Mouse (Mus musculus) erythroid progenitor cell, adult 5-6 weeks (primary cell): ENCODE results near the gene Hist1h2ak. TPM values are rescaled to one million over a fixed set of nuclear protein-coding genes. Genes with fewer than 3 reads are reported as not detected.
A peak's percentile ranks its signal among the peaks of the same experiment; 100 is the strongest.

Source experiments
- ATAC-seq: replicated peaks from 2 replicates; pipeline ENCODE4 v1.8.0; 2016; ENCODE audit warnings: moderate number of reproducible peaks, mild to moderate bottlenecking, moderate TSS enrichment, inconsistent platforms; ENCODE audit not compliant: poor library complexity, low FRiP score, severe bottlenecking
- total RNA-seq, 2 experiments: library from RNA; stranded (forward) in 1 of 2; stranded (reverse) in 1 of 2; fragments of 150-400 nt in 1 of 2; fragments of 186-747, 209-891 nt in 1 of 2; gene quantifications; 2 replicates each; pipeline versions ENCODE4 v1.2.3 to v1.2.4; 2015 to 2017; ENCODE audit warnings: low replicate concordance in 2 of 2

Hist1h2ak gene
- total RNA-seq, 2 experiments from 2014 or later, result 792 to 4,887 TPM

DNA sequence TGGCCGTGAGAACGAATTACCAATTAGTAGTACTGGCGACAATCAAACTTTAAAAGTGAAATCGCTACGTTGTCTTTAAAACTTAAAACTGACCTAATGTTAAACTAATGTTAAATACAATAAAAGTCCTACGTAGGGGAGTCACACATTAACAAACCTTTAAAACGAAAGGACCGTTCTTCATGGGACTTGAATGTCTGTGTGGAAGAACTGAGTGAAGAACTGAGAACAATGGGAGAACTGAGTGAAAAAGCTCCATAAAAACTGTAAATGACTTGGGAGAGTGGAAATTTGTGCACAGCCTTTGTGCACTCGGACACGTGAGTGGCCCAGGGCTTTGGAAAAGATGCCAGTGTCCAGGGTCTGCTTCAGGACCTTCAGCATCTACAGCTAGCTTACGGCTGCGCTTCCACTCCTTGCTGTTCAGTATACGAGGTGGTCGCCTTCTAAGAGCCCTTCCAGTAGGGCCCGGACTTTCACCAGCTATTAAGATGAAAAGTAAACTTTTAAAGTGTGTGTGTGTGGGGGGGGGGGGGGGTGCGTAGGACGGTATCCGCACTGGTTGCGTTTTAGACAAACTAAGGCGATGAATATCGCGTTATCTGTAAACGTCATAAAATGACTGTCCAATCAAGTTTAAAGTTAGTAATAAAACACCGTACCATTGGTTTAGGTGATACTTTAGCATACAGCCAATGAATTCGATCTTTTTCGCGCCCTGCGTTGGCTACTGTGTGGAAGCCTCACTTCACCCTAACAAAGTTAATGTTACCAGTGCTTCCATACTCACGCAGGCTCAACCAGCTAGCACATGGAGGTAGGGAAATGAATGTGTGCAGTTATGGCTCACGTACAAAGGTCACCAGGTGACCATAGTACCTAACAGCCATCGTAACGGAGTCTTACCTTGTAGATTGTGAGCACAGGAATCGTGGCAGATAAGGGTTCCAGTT lies 25.5 kb upstream of the Hist1h2ak start:
- peak; percentile 53 for ATAC-seq

DNA sequence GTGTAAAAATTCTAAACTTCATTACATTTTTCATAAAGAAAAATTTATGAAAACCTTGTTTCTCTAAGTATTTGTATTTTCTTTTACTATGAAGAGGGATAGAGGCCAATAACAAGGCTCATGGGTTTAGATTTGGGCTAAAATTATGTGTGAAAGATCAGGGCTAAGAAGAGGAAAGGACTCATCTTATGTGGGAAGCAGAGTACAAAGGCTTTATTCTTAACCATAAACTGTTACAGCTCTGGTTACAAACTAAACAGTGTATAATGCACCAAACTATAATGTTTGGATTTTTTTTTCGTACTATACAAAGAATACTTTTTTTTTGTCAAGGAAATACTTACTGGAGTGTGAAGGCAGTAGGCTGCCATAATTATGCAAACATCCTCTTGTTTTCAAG lies 2.1 kb upstream of the Hist1h2ak start:
- ATAC-seq, result no peak

DNA sequence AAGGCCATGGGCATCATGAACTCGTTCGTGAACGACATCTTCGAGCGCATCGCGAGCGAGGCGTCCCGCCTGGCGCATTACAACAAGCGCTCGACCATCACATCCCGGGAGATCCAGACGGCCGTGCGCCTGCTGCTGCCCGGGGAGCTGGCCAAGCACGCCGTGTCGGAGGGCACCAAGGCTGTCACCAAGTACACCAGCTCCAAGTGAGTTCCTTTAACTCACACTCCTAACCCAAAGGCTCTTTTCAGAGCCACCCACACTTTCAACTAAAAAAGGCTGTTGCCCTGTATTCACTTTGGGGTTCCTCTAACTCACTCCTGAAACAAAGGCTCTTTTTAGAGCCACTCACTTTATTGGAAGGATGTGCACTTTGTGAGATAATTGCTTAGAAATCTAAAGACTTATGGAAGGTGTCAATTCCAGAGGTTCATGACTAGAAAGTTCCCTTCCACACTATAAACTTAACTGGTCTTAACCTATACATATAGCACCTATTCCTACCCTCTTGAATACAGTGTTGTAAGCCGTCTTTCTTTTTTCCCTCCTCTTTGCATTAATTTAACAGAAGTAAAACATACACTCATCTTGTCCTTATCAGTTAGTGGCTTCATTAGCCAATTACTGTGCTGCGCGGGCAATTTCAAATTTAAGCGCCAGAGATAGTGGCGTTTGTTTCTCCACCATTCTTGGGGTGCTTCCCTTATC lies 821 bp upstream of the Hist1h2ak start:
- peak; percentile 44 for ATAC-seq

DNA sequence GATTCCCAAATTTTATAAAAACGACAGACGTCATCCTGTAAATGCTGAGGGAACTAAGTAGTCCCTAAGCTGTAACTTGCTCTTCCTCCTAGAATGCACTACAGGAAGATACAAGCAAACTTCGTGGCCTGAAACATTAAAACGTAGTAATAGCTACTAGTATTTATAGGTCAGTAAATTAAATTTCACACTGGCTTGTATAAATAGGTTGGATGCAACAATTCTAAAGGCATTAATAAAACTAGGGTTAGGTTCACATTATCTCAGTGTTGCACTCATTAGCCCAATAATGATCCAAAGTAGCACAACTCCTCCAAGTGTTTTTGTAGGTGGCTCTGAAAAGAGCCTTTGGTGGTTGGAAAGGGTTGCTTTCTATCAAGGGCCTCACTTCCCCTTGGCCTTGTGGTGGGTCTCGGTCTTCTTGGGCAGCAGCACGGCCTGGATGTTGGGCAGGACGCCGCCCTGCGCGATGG lies 540 bp downstream of the Hist1h2ak start:
- 0 out of 2 replicates have a peak, but pooled peaks have one; percentile 4 for ATAC-seq

DNA sequence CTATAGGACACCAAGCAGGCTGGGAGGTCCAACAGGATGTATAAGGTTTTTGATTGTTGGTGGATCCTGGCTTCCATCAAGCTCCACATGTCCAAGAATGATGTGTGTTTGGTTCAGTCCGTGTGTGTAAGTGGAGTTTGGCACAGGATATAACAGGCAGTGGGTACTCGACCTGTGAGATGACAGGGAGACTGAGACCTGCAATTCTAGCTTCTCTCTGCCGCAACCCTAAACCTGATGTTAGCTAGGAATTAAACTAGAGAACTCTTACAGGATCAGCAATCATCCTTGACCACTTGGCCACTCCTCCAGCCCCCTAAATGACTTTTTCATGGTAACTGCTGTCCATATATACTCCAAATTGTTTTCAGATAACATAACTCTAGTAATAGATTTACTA lies 1.3 kb downstream of the Hist1h2ak start:
- ATAC-seq, result peak; percentile 7; the same call in 1 of the 2 replicates

DNA sequence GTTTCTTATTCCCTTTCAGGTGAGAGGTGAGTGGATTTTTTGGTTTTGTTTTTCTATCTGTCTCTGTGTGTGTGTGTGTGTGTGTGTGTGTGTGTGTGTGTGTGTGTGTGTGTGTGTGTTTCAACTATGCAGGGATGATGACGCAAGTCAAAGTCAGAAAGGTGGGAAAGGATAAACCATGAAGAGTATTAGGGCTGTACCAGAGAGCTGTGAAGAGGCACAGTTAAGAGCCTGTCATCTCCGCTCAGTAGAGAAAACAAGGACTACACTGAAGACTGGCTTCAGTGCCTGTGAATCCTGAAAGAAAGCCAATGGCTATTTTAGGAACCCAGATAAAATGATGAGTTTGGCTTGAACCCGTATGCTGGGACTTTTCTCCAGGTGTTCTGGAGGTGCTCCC lies 1.8 kb downstream of the Hist1h2ak start:
- ATAC-seq, result no peak

DNA sequence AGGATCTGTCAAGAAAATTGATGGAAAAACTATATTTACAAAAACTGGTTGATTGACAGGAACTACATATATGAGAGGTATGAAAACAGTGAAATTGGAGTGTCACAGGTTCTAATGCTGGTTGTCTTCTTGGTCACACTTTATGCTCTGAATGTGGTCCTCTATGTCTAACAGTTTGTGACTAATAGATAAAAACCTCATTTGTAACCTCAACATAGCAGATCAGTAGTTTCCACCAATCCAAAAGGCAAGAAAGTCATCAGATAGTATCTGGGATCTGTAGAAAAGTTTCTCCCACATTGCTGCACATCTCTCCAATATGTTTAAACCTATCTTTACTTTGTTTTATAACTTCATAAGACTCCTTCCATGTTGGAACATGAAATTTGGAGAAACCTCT lies 2.2 kb downstream of the Hist1h2ak start:
- ATAC-seq, result no peak

DNA sequence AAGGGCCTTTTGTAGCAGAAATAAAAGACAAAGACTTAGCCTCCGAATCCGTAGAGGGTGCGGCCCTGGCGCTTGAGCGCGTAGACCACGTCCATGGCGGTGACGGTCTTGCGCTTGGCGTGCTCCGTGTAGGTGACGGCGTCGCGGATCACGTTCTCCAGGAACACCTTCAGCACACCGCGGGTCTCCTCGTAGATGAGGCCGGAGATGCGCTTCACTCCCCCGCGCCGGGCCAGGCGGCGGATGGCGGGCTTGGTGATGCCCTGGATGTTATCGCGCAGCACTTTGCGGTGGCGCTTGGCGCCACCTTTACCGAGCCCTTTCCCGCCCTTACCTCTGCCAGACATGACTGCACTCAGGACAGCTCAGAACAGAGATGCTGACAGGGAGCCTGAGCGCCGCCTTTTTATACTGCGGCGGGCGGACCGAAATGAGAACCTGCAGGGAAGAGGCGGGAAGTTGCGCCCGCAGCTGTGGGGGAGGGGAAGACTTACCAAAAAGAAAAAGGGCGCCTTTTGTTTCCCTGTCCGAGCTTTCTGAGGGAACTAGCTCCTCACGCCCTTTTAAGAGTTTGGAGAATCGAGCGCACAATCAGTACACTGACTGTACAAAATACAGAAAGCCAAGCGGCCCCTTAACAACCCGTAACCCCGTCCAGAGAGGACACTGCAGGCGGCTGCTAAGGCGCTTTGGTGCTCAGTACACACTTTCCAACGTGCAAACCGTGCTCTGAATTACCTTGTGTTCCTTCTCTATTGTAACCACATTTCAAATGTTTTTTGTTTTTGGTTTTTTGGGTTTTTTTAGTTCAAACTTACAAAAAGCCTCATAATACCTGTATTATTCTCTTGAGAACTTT lies 3.2 kb downstream of the Hist1h2ak start, which contains the start of gene Hist1h4k:
Gene Hist1h4k (minus strand): TSS at position 347 of the 859 bp plus-strand sequence.
- peak; percentile 51 for ATAC-seq

DNA sequence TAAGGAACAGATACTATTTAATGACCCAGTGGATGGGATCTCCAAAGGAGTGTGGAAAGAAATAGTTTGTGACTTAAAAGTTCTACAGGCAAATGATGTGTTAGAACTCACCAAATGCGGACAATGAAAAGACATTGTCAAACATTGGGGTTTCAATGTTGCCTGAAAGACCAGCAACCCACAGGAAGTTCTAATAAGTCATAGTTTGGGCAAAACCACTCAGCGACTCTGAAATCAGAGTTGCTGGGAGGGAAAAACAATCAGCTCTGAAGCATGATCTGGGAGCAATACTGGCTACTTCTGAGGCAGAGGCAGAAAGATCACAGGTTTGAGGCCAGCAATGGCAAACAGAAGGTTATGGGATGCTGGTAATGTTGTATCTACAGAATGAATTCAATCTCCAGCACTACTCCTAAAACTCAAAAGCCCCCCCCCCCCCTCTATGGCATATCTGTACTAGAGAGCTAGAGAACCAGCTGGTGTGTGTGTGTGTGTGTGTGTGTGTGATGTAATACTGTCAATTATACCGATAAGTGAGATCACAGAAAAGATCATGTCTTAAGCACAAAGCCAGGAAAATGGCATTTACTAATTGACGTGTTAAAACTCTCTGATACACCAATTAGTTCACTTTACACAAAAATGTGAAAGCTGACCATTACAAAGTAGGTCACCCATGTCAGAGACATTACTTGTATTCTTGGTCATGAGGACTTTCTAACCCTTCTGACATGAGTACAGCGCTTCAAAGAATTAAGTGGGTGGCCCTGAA lies 4.1 kb downstream of the Hist1h2ak start:
- ATAC-seq, result 0 out of 2 replicates have a peak, but pooled peaks have one; percentile 4

DNA sequence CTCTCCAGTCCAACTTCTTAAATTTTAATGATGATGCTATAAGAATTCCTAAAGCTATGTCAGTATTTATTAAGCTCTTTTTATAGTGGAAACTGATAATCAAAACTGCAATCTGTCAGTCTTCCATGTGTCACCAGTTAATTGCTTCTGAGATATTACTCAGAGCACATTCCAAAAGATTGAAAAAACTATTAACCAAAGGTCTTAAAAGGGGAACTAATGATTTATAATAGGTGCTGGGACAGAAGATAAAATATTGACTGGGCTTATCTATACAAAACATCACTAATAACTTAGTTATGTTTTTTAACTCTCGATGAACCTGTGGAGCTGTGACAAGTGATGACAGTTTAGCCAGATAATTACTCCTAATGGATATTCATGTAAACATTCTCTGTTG lies 8.6 kb downstream of the Hist1h2ak start:
- ATAC-seq, result no peak

DNA sequence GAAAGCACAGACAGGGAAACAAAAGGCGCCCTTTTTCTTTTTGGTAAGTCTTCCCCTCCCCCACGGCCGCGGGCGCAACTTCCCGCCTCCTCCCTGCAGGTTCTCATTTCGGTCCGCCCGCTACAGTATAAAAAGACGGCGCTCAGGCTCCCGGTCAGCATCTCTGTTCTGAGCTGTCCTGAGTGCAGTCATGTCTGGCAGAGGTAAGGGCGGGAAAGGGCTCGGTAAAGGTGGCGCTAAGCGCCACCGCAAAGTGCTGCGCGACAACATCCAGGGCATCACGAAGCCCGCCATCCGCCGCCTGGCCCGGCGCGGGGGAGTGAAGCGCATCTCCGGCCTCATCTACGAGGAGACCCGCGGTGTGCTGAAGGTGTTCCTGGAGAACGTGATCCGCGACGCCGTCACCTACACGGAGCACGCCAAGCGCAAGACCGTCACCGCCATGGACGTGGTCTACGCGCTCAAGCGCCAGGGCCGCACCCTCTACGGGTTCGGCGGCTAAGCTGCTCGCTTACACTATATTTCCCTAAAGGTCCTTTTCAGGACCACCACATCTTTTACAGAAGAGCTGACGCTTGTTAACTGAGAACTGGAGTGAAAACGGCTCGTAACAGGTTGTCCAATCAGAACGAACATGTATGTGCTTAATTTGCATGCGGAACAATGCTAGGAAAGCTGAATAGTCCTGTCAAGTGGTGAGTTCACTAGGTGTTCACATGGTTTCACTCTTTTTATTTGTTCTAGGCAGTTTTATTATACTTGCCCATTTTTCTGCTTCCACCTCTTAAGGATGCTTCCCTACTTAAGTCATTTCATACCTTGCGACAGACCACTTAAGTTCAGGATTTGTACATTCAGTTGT lies 18.5 kb downstream of the Hist1h2ak start, which contains the start of gene Hist1h4j:
Gene Hist1h4j (plus strand): TSS at position 159 of the 862 bp plus-strand sequence.
- ATAC-seq, result peak; percentile 89

DNA sequence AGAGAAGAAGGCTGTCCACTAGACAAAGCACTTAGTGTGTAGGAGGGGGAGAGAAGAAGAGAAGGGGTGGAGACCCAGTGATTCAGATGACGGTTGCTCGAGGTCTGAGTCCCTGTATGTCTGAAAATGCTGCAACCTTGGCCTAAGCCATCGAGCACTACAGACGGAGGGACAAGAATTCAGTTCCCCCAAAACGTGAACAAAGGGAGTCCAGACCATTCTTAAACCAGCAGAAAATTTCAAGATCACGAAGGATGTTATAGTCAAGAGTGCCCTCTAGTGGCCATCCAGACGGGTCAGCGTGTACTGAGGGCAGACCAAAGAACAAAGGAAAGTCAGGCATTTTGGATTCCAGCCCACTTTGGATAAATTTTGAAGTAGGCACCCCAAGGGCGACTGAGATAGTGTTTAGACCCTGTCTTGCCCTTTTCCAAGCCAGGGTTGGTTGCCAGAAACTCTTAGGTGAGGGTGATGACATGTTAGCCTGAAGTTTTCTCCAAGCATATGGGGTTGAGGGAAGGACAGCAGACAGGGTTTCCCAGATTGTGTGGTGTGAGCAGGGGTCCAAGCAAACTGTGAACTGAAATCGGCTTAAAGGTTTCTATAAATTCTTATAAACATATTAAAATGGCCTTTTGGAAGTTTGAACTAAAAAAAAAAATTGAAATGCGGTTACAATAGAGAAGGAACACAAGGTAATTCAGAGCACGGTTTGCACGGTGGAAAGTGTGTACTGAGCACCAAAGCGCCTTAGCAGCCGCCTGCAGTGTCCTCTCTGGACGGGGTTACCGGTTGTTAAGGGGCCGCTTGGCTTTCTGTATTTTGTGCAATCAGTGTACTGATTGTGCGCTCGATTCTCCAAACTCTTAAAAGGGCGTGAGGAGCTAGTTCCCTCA lies 19.4 kb downstream of the Hist1h2ak start:
- ATAC-seq, result peak; percentile 68

DNA sequence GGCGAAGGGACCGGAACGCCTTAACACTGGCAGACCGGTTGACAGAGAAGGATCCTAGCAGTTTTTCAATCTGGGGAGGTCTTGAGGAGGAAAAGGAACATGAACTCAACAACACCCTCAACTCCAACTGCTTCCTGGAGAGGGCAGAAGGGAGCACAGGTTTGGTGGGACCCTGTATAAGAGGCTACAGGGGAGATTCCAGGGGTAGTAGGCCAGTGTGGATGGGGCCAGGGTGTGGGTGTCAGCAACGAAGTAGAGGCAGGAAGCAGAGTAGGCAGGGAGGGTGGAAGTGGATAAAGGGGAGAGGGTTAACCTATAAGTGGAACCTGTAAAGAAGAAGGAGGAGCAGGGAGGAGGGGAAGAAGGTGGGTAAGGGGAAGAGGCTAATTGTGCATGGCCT lies 20.2 kb downstream of the Hist1h2ak start:
- ATAC-seq, result no peak

DNA sequence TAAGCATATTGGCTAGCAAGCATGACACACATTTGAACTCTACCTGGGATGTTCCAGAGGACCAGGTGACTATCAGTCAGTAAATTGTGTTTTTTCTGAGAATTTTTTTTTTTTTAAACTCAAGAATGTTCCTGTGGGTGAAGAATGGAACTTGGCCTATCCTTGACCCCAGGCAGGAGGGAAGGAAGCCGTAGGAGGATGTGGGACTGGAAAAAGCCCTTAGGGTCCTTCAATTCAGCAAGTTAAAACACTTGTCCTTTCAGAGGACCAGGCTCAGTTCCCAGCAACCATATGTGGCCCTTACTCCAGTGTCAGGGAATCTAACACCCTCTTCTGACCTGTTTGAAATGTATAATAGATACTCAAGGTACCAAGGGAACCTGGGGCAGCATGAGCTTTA lies 24.1 kb downstream of the Hist1h2ak start:
- no peak for ATAC-seq

DNA sequence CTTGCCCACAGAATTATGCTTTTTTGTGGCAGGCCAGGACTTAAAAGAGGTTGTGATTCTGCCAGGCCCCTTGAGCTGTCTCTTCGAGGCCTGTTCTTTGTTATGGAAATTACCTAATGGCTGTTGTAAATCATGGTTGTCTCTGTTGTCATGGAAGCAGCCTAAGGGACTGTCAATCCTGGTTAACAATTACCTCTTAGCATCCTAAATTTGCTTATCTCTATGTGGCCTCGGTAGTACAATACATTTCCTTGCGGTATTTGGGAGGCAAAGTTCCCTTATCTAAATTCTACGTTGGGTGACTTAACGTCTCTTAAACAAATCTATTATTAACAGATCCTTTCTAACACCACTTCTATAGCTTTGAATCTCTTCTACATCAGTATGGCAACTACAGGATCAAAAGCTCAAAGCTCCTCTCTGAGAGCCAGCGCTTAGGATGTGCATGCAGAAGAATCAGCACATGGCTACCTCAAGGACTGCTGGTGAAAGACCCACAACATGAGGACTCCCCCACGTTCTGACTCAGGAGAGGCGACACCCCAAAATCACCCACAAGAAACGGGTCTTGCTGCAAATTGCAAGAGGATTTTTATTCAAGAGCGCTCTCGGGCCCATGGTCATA lies 25.6 kb downstream of the Hist1h2ak start:
- ATAC-seq, result no peak

DNA sequence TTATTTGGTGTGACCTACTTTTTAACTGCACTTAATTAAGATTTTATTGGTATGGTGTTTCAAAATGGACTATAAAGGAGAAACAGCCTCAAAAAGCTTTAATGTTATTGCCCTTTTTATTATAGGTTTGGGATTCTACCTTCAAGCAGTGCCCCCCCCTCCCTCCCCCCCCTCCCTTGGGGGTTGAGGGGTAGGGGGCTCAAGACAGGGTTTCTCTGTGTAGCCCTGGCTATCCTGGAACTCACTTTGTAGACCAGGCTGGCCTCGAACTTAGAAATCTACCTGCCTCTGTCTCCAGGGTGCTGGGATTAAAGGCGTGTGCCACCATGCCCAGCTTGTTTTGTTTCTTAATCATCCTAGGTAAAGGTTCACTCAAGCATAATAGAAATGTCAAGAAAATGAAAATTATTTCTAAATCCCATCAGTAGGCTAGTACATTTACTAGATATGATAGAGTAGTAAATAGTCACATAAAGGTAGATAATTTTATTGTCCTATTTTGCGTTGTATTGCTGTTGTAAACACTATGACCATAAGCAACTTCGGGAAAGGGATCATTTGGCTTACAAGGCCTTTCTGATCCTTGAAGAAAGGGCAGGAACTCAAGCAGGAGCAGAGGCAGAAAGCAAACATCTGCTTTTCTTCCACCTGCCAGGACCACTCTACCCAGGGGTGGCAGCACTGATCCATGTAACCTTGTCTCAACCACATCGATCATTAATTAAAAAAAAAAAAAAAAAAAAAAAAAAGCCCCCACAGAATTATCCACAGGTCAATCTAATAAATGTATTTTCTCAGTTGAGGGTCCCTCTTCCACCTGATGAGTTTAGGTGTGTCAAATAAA lies 30.4 kb downstream of the Hist1h2ak start:
- no peak for ATAC-seq
